Mouse (Mus musculus): ENCODE measurements around the gene 2010111I01Rik. TPM values are rescaled to one million over a fixed set of nuclear protein-coding genes. Genes with fewer than 3 reads are reported as not detected.
A peak's percentile ranks its signal among the peaks of the same experiment; 100 is the strongest.

Gene 2010111I01Rik
- polyA plus RNA-seq, 1 experiment from 2014 or later = 114 TPM

GRCm38 (mm10) chr13:63126206-63126605 is 161.5 kb downstream of the 2010111I01Rik start:
- Histone ChIP-seq H3K9ac (no peak overlapping the region), H3K4me1 (no peaks in the 10 kb centered on the region), H3K27ac (no peak overlapping the region), H3K4me3 (replicated peaks) (no peak overlapping the region), H3K36me3 (no peaks in the 10 kb centered on the region), H3K27me3 (replicated peaks) (no peaks in the 10 kb centered on the region), H3K4me2 (no peak overlapping the region), H3K9me3 (no peaks in the 10 kb centered on the region; the same call in 1 of the 2 replicates)
- no peak for ATAC-seq (ENCODE audit: insufficient read depth, low FRiP score, low read depth)
- WGBS = 58% methylated on average over 3 of the region's 3 CpGs

- H3K9me3 ChIP-seq = no peaks in the 10 kb centered on the region; the same call in 1 of the 2 replicates
- no peak overlapping the region for H3K9ac ChIP-seq
- no peaks in the 10 kb centered on the region for H3K36me3 ChIP-seq
- H3K4me2 ChIP-seq = no peak overlapping the region
- no peak for ATAC-seq (ENCODE audit: insufficient read depth, low FRiP score, low read depth)
- 97% methylated on average over 1 of the region's 1 CpGs for WGBS
- H3K4me3 ChIP-seq (replicated peaks) = no peak overlapping the region
- H3K4me1 ChIP-seq = no peaks in the 10 kb centered on the region
- no peak overlapping the region for H3K27ac ChIP-seq
- H3K27me3 ChIP-seq (replicated peaks) = no peaks in the 10 kb centered on the region
Measured at GRCm38 (mm10) chr13:63127516-63127915, 162.8 kb downstream of the 2010111I01Rik start.

DNA sequence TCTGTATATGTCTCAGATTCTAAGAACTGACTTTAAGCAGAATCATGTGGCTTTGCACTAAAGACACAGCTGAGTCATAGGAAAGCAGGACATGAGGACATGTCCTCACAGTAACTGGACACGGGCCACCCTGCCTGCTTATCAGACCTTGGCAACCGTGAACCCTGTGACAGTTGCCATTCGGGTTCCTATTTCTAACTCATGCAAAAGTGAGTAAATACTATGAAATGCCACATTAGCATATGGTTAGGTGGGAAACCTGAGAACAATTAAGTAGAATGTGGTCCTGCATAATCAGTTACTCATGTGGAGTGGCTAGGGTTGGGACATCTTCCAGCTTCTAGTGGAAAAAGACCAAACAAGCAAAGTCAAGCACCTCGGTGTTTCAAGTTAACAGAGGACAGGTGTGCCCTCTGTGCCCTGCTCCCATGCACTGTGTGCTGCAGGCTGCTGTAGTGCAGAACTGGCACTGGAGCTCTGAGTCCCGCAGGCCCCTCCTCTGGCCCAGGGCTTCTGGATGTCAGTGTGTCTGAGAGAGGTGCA is 170.3 kb downstream of the 2010111I01Rik start:
- H3K4me2 ChIP-seq = no peak overlapping the region

DNA sequence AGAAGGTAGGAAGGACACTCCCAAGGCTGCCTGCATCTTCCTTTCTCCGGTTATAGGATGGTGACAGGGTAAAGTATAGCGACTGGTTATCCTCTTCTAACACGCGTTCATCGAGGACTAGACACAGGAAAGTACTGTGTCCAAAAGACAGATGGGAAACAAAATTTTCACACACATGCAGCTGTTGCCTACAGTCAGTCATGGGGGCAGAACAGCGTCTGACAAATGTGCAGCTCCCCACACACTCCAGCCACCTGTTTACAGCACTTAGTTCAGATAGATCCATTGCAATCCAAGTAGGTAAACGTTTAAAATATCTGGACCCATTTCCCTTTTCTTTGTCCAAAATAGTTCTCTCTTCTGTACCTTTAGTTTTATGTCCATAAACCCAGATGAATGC is 171.3 kb downstream of the 2010111I01Rik start:
- Histone ChIP-seq H3K4me3 (replicated peaks) (no peak overlapping the region), H3K4me2 (no peak overlapping the region), H3K9ac (no peak overlapping the region), H3K9me3 (no peaks in the 10 kb centered on the region), H3K27ac (no peak overlapping the region), H3K4me1 (no peaks in the 10 kb centered on the region), H3K36me3 (no peaks in the 10 kb centered on the region), H3K27me3 (replicated peaks) (no peaks in the 10 kb centered on the region)
- WGBS = 66% methylated on average over 7 of the region's 7 CpGs
- ATAC-seq (ENCODE audit: insufficient read depth, low FRiP score, low read depth) = no peak

More for the DNA sequence above, 170.3 kb downstream of the 2010111I01Rik start:
- no peaks in the 10 kb centered on the region for H3K4me1 ChIP-seq
- no peak overlapping the region for H3K27ac ChIP-seq
- no peaks in the 10 kb centered on the region for H3K27me3 ChIP-seq (replicated peaks)
- H3K4me3 ChIP-seq (replicated peaks) = no peak overlapping the region
- H3K9me3 ChIP-seq = no peaks in the 10 kb centered on the region
- WGBS = 79% methylated on average over 5 of the region's 5 CpGs
- no peak overlapping the region for H3K9ac ChIP-seq
- no peak for ATAC-seq (ENCODE audit: insufficient read depth, low FRiP score, low read depth)
- no peaks in the 10 kb centered on the region for H3K36me3 ChIP-seq

DNA sequence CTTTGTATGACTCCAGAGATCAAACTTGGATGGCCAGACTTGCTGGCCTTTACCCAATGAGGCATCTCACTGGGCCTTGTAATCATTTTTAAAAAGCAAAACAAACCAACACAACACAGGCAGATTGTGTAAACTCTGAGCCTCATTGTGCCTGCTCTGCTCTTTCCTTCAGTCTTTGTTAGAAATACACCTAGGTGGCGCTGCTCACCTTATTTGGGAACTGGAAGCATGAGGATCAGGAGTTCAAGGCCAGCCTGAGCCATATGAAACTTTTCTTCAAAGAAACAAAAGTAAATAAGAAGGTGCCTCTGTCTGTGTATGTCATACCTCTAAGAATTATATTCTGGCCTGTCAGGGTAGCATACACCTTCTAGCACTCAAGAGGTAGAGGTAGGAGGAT is 172.1 kb downstream of the 2010111I01Rik start:
- Histone ChIP-seq H3K27me3 (replicated peaks) (no peaks in the 10 kb centered on the region), H3K4me2 (no peak overlapping the region), H3K4me3 (replicated peaks) (no peak overlapping the region), H3K9me3 (no peaks in the 10 kb centered on the region), H3K4me1 (no peaks in the 10 kb centered on the region), H3K9ac (no peak overlapping the region), H3K27ac (no peak overlapping the region), H3K36me3 (no peaks in the 10 kb centered on the region)
- ATAC-seq (ENCODE audit: insufficient read depth, low FRiP score, low read depth) = no peak
- WGBS = 77% methylated on average over 1 of the region's 1 CpGs

DNA sequence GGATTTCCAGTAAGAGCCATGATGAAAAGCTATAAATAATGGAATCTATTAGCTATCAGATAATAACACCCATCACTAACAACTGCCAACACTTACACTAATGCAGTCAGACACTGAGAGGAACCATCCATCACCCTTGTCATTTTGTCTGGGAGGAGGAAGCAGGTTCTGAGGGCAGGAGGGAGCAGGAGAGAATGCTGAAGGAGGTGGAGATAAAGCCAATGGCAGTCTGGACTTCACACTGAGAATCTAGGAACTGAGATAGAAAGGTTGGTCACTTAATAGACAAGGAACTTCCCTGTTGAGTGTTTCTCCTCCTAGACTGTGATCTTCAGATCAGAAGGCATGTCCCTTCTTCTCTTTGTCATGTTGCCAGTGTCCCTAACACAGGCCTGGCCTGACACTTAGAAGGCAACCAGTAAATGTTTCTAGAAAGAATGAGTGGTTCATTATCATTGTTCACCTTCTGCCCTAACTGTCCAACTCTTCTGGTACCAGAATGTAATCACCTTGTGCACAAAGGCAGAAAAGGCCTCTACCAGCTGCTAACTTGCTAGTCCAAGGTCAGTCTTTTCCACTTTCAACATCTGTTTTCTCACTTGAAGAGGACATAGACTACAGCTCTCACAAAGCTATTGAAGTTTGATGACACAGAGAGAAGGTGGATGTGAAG is 173.8 kb downstream of the 2010111I01Rik start:
- no peak for ATAC-seq (ENCODE audit: insufficient read depth, low FRiP score, low read depth)
- no peaks in the 10 kb centered on the region for H3K27me3 ChIP-seq (replicated peaks)
- H3K4me2 ChIP-seq = no peak overlapping the region
- H3K27ac ChIP-seq = no peak overlapping the region
- no peaks in the 10 kb centered on the region for H3K36me3 ChIP-seq
- H3K4me1 ChIP-seq = no peaks in the 10 kb centered on the region
- no peak overlapping the region for H3K9ac ChIP-seq
- no peaks in the 10 kb centered on the region for H3K9me3 ChIP-seq
- no peak overlapping the region for H3K4me3 ChIP-seq (replicated peaks)

GRCm38 (mm10) chr13:63139463-63140226 is 175.0 kb downstream of the 2010111I01Rik start:
- no peak for ATAC-seq (ENCODE audit: insufficient read depth, low FRiP score, low read depth)
- Histone ChIP-seq H3K4me2 (no peak overlapping the region), H3K9me3 (no peaks in the 10 kb centered on the region), H3K9ac (no peak overlapping the region), H3K27me3 (replicated peaks) (no peaks in the 10 kb centered on the region), H3K4me3 (replicated peaks) (no peak overlapping the region), H3K27ac (peak overlapping the region; percentile 22; the same call in 1 of the 2 replicates), H3K36me3 (no peaks in the 10 kb centered on the region), H3K4me1 (no peaks in the 10 kb centered on the region)
- WGBS = 86% methylated on average over 10 of the region's 10 CpGs

DNA sequence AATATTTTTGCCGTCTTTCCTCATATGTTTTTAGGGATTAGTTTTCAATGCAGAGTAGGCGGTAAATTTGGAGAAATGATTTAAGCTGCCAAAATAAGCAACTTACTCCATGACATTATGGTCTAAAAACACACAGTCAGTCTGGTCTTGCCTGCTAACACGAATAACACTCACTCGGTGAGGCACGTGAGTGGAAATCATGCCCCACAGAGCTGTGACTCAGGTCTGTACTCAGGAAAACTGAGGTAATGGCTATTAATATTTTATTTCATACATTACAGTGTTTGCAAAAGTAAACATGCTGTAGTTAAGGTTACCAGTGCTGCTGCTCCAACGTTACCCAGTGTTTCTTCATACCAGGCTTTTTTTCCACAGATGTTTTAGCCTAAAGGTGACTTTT is 176.1 kb downstream of the 2010111I01Rik start:
- Histone ChIP-seq H3K9me3 (no peaks in the 10 kb centered on the region), H3K27me3 (replicated peaks) (no peaks in the 10 kb centered on the region), H3K4me3 (replicated peaks) (no peak overlapping the region), H3K4me2 (no peak overlapping the region), H3K27ac (no peak overlapping the region), H3K9ac (no peak overlapping the region), H3K36me3 (no peaks in the 10 kb centered on the region), H3K4me1 (no peaks in the 10 kb centered on the region)
- WGBS = 64% methylated on average over 6 of the region's 6 CpGs
- ATAC-seq (ENCODE audit: insufficient read depth, low FRiP score, low read depth) = no peak

DNA sequence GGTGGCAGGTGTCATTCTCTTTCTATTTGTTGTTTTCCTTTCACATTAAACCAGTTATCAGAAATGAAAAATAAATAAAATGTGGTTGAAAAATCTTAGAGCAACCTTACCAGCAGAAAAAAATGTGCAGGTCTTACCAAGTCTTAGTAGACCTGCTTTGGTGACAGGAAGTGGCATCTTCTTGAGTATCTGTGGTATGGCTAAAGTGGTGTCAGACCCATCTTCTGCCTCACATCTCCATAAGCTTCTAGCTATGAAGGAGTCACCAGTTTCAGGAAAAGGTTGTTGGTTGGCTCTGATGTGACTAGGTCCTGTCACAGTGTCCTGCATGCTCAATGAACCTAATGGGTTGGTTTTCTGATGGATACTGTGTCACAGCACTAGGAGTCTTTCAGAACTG is 176.6 kb downstream of the 2010111I01Rik start:
- ATAC-seq (ENCODE audit: insufficient read depth, low FRiP score, low read depth) = no peak
- Histone ChIP-seq H3K9me3 (no peaks in the 10 kb centered on the region), H3K36me3 (no peaks in the 10 kb centered on the region), H3K4me3 (replicated peaks) (no peak overlapping the region), H3K4me1 (no peaks in the 10 kb centered on the region), H3K4me2 (no peak overlapping the region), H3K27me3 (replicated peaks) (no peaks in the 10 kb centered on the region), H3K27ac (no peak overlapping the region), H3K9ac (no peak overlapping the region)

DNA sequence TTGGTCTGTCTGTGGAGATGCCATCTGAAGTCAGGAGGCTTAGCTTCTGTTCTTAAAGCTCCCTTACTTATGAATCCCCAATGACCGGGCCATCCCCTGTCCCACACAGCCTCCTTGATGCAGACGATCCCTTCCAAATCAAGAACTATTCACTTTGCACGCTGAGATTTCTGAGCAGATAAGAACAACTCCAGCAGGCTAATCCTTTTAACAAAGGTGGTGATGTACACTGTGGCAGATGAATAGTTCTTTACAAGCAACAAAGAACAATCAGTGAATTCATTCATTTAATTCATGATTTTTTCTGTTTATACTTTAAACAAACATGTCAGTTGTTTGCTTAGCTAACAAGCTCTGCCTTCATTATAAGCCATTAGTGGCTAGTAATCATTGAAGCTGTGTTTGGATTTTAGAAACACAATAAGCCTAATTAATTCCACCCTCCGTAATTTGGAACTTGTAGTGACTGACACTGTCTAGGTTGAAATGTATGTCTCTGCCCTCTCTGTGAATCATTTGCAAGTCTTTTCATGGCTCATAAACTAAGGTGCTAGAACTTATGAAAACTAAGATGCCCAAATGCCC is 182.0 kb downstream of the 2010111I01Rik start:
- Histone ChIP-seq H3K9me3 (no peaks in the 10 kb centered on the region), H3K27ac (no peak overlapping the region), H3K4me2 (no peak overlapping the region), H3K4me1 (no peaks in the 10 kb centered on the region), H3K9ac (no peak overlapping the region), H3K4me3 (replicated peaks) (no peak overlapping the region), H3K36me3 (no peaks in the 10 kb centered on the region), H3K27me3 (replicated peaks) (no peaks in the 10 kb centered on the region)
- no peak for ATAC-seq (ENCODE audit: insufficient read depth, low FRiP score, low read depth)
- WGBS = 57% methylated on average over 4 of the region's 4 CpGs

DNA sequence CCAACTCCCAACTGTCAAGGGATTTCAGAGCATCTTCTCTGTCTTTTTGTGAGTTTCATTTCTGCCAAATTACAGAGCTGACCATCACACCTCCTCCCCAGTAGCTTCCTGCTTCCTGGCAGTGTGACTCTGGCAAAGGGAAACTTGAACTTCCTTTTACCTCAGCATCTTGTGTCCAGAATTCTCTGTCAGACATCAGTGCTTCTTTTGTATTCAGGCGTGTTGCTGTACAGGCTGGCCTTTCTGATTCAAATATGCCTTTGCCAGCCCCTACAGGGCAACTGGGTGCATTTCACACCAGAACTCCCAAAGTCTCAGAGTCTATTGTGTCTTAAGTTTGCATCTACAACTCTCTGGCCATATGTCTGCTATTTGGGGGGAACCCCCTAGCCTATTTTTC is 183.5 kb downstream of the 2010111I01Rik start:
- 68% methylated on average over 1 of the region's 1 CpGs for WGBS
- Histone ChIP-seq H3K9ac (no peak overlapping the region), H3K27me3 (replicated peaks) (no peaks in the 10 kb centered on the region), H3K36me3 (no peaks in the 10 kb centered on the region), H3K4me3 (replicated peaks) (no peak overlapping the region), H3K27ac (no peak overlapping the region), H3K4me1 (no peaks in the 10 kb centered on the region), H3K9me3 (no peaks in the 10 kb centered on the region), H3K4me2 (no peak overlapping the region)
- no peak for ATAC-seq (ENCODE audit: insufficient read depth, low FRiP score, low read depth)

GRCm38 (mm10) chr13:63150470-63151020 is 185.9 kb downstream of the 2010111I01Rik start:
- Histone ChIP-seq H3K27me3 (replicated peaks) (no peaks in the 10 kb centered on the region), H3K27ac (no peak overlapping the region), H3K4me1 (0 out of 2 replicates have a peak, but pooled peaks cover 3% of the 10 kb centered on the region), H3K36me3 (no peaks in the 10 kb centered on the region), H3K9ac (no peak overlapping the region), H3K4me3 (replicated peaks) (no peak overlapping the region), H3K9me3 (no peaks in the 10 kb centered on the region), H3K4me2 (no peak overlapping the region)
- ATAC-seq (ENCODE audit: insufficient read depth, low FRiP score, low read depth) = no peak
- WGBS = 41% methylated on average over 2 of the region's 2 CpGs

All from stomach, embryonic 15.5 days (tissue).